Mouse (Mus musculus) ES-CJ7 (cell line): Measurements from ENCODE around the gene Cd180.

Experiments
- DNase-seq: peaks from one replicate; pipeline ENCODE4 v3.0.0; 2011; ENCODE audit warnings: low read depth, low spot score

The Cd180 gene

GRCm38 (mm10) chr13:102775506-102775905, 82.1 kb downstream of the Cd180 start:
- no peak for DNase-seq

DNA sequence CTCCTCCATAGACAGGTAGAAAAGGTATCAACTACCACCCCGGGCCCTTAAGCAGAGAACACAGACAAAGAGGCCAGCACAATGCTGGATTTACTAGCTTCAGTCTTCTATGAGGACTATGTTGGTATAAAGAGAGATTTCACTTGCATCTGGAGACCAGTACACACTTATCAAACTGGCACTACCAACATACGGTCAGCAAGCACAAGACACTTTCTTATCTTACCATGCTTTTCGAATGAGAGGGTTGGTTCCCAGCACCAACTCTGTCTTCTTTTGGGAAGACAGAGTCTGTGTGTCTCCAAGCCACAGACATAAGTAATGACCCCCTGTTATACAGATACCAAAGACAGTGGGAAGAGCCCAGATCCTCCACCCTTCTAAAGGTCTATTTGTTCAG, 85.5 kb downstream of the Cd180 start:
- DNase-seq, result no peak

GRCm38 (mm10) chr13:102779275-102779674, 85.9 kb downstream of the Cd180 start:
- no peak for DNase-seq

DNA sequence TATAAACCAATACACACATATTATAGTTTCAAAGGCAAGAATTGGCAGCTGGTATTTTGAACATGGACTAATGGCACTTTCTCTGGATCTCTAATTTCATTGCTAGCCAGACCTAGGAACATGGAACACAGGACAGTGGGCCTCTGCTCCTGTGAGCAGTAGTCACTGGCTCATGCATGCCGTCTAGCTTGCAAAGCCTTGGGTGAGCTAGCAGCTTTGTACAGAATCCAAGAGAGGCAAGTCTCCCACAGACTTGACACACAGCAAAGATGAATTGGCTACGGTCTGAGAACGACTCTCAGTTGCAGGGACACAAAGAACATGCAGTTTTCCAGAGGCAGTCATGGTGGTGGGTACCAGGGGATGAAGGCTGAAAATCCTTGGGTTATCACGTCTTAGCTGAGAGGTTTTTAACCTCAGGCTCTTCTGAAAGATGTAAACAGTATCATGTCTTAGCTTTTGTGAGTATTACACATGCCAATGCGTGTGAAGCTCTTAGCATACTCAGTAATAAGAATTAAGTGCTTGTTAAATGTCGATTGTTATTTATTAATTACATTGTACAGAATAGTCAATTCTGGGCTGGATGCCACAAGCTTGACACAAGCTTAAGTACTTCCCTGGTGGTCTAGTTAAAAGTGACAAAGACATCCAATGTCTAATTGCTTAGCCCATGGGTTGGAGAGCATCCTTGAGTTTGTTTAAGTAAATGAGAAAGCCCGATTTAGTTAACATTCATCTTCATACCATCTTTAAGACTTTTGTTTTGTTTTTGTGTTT, 90.4 kb downstream of the Cd180 start:
- DNase-seq, result no peak

- DNase-seq, result no peak
These were observed 93.4 kb downstream of the Cd180 start for GRCm38 (mm10) chr13:102786666-102787230.
